Mouse (Mus musculus): ENCODE data around the gene Lrrc51. TPM values are rescaled to one million over a fixed set of nuclear protein-coding genes. Genes with fewer than 3 reads are reported as not detected.

Gene Lrrc51
- polyA plus RNA-seq, 1 experiment from 2014 or later, result 7.0 TPM

DNA sequence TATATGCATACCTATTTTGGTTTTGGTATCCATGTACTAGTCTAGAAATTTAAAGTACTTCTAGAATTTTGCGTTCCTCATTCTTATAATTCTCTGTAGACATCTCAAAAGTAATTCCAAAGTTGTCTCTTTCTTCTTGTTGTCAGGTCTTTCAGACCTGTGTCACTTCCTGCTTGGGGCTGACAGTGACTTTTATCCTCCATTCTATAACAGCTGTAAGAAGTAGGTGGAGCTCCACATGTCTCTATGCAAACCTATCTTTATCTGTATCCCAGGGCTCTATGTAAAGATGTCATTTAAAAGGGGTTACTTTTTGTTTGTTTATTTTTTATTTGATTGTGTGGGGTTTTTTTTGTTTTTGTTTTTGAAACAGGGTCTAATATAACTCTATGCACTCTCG is 29.9 kb upstream of the Lrrc51 start:
- Histone ChIP-seq H3K27ac (replicated peaks) (no peak overlapping the region), H3K4me1 (replicated peaks; ENCODE audit: control insufficient read depth, insufficient read depth) (no peaks in the 10 kb centered on the region), H3K9ac (ENCODE audit: low read length) (no peak overlapping the region), H3K9me3 (ENCODE audit: control insufficient read depth, low read length) (no peaks in the 10 kb centered on the region), H3K4me2 (replicated peaks; ENCODE audit: low read depth) (no peak overlapping the region), H3K4me3 (ENCODE audit: low read depth, low read length) (no peak overlapping the region), H3K27me3 (ENCODE audit: control insufficient read depth, insufficient read depth, low read length) (no peaks in the 10 kb centered on the region), H3K36me3 (ENCODE audit: control insufficient read depth, insufficient read depth, low read length) (no peaks in the 10 kb centered on the region)
- no peak for ATAC-seq (ENCODE audit: low FRiP score, low TSS enrichment)
- DNase-seq (ENCODE audit: low spot score), result no peak
- no peak for TF ChIP-seq CTCF (IDR thresholded peaks at IDR 0.05; ENCODE audit: low read depth)
- no peak for TF ChIP-seq EP300 (optimal IDR thresholded peaks at IDR 0.05)
- 90% methylated on average over 2 of the region's 2 CpGs for WGBS

DNA sequence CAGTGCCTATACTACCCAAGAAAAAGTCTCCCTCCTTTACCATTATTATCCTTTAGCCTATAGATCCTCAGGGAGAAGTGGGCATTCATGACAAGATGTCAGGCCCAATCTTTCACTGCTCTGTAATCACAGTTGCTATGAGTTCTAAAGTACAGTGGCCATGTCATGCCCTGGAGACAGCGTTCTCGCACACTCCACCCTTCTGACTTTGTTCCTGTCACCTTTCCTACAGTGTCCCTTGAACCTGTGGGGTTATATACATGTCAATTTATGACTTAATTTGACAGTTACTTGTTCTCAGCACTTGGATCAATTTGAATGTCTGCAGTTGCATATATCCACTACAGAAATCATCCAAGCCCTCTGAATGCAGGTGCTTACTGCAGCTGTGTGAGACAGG is 29.1 kb upstream of the Lrrc51 start:
- ATAC-seq (ENCODE audit: low FRiP score, low TSS enrichment), result no peak
- 81% methylated on average over 2 of the region's 2 CpGs for WGBS
- TF ChIP-seq EP300 (optimal IDR thresholded peaks at IDR 0.05) (no peak), CTCF (IDR thresholded peaks at IDR 0.05; ENCODE audit: low read depth) (no peak)
- no peak overlapping the region for H3K4me3 ChIP-seq (ENCODE audit: low read depth, low read length)
- DNase-seq (ENCODE audit: low spot score), result no peak
- no peak overlapping the region for H3K9ac ChIP-seq (ENCODE audit: low read length)
- no peaks in the 10 kb centered on the region for H3K27me3 ChIP-seq (ENCODE audit: control insufficient read depth, insufficient read depth, low read length)
- H3K27ac ChIP-seq (replicated peaks), result no peak overlapping the region
- no peak overlapping the region for H3K4me2 ChIP-seq (replicated peaks; ENCODE audit: low read depth)
- H3K9me3 ChIP-seq (ENCODE audit: control insufficient read depth, low read length), result no peaks in the 10 kb centered on the region
- H3K4me1 ChIP-seq (replicated peaks; ENCODE audit: control insufficient read depth, insufficient read depth), result no peaks in the 10 kb centered on the region
- no peaks in the 10 kb centered on the region for H3K36me3 ChIP-seq (ENCODE audit: control insufficient read depth, insufficient read depth, low read length)

DNA sequence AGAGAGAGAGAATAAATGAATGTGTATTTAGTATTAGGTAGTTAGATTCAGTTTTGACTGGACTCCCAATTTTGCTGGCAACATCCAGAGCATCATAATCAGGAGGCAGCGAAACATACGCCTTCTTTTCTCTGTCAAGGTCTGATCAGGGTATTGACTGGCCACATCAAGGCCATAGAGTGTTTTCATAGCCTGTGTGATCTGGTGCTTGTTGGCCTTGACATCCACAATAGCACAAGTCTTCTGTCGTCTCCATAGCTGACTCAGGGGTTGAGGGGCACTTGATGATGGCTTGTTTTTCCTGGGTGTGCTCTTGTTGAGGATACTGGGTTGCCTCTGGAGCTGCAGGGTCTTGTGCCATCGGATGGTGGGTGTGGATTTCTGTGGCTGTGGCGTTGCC is 23.2 kb upstream of the Lrrc51 start:
- no peaks in the 10 kb centered on the region for H3K27me3 ChIP-seq (ENCODE audit: control insufficient read depth, insufficient read depth, low read length)
- no peaks in the 10 kb centered on the region for H3K9me3 ChIP-seq (ENCODE audit: control insufficient read depth, low read length)
- no peaks in the 10 kb centered on the region for H3K36me3 ChIP-seq (ENCODE audit: control insufficient read depth, insufficient read depth, low read length)
- ATAC-seq (ENCODE audit: low FRiP score, low TSS enrichment) (no peak), DNase-seq (ENCODE audit: low spot score) (no peak)
- WGBS, result 88% methylated on average over 5 of the region's 5 CpGs
- no peaks in the 10 kb centered on the region for H3K4me1 ChIP-seq (replicated peaks; ENCODE audit: control insufficient read depth, insufficient read depth)
- no peak for TF ChIP-seq CTCF (IDR thresholded peaks at IDR 0.05; ENCODE audit: low read depth)
- no peak for TF ChIP-seq EP300 (optimal IDR thresholded peaks at IDR 0.05)
- no peak overlapping the region for H3K9ac ChIP-seq (ENCODE audit: low read length)
- no peak overlapping the region for H3K4me2 ChIP-seq (replicated peaks; ENCODE audit: low read depth)
- H3K4me3 ChIP-seq (ENCODE audit: low read depth, low read length), result no peak overlapping the region
- no peak overlapping the region for H3K27ac ChIP-seq (replicated peaks)

DNA sequence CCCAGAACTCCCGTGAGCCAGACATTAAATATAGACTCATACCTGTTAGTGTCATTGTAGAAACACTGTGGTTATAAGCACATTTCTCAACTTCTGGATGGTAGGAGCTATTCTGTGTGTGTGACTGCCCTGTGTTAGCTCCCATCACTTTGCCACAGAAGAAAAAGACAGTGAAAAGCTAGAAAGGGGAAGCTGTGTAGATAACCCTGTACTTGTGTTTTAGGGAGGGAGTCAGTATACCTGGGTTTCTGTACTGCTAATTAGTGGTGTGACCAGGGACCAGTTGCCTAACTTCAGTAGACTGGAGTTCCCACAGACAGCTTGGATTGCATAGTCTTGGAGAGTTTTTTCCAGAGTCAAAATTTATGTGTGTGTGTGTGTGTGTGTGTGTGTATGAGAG is 22.8 kb upstream of the Lrrc51 start:
- Histone ChIP-seq H3K4me1 (replicated peaks; ENCODE audit: control insufficient read depth, insufficient read depth) (no peaks in the 10 kb centered on the region), H3K27ac (replicated peaks) (no peak overlapping the region), H3K9ac (ENCODE audit: low read length) (no peak overlapping the region), H3K4me3 (ENCODE audit: low read depth, low read length) (no peak overlapping the region), H3K9me3 (ENCODE audit: control insufficient read depth, low read length) (no peaks in the 10 kb centered on the region), H3K4me2 (replicated peaks; ENCODE audit: low read depth) (no peak overlapping the region), H3K36me3 (ENCODE audit: control insufficient read depth, insufficient read depth, low read length) (no peaks in the 10 kb centered on the region), H3K27me3 (ENCODE audit: control insufficient read depth, insufficient read depth, low read length) (no peaks in the 10 kb centered on the region)
- TF ChIP-seq CTCF (IDR thresholded peaks at IDR 0.05; ENCODE audit: low read depth) (no peak), EP300 (optimal IDR thresholded peaks at IDR 0.05) (no peak)
- DNase-seq (ENCODE audit: low spot score) (no peak), ATAC-seq (ENCODE audit: low FRiP score, low TSS enrichment) (no peak)
- WGBS, result 78% methylated on average over 1 of the region's 1 CpGs

DNA sequence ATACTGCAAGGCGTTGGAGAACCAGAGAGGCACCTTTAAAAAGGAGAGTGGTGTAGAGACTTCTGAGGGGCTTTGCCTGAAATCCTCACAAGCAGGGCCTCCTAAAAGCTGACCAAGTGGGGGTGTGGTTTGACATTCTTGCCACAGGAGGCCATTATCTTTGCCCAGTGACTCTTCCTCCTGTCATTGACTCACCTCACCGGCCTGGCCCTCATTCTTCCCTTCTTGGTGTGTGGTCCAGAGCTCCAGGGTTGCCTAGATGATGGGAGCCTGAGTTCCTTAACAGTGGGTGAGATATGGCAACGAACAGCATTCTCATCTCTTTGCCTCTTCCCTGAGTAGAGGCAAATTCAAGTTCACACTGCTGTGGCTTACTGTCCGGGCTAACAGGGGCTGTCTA is 22.2 kb upstream of the Lrrc51 start:
- H3K4me2 ChIP-seq (replicated peaks; ENCODE audit: low read depth), result no peak overlapping the region
- H3K27ac ChIP-seq (replicated peaks), result no peak overlapping the region
- ATAC-seq (ENCODE audit: low FRiP score, low TSS enrichment), result no peak
- no peaks in the 10 kb centered on the region for H3K27me3 ChIP-seq (ENCODE audit: control insufficient read depth, insufficient read depth, low read length)
- DNase-seq (ENCODE audit: low spot score), result no peak
- no peaks in the 10 kb centered on the region for H3K36me3 ChIP-seq (ENCODE audit: control insufficient read depth, insufficient read depth, low read length)
- no peak overlapping the region for H3K9ac ChIP-seq (ENCODE audit: low read length)
- 77% methylated on average over 4 of the region's 4 CpGs for WGBS
- no peaks in the 10 kb centered on the region for H3K4me1 ChIP-seq (replicated peaks; ENCODE audit: control insufficient read depth, insufficient read depth)
- no peak for TF ChIP-seq EP300 (optimal IDR thresholded peaks at IDR 0.05)
- TF ChIP-seq CTCF (IDR thresholded peaks at IDR 0.05; ENCODE audit: low read depth), result no peak
- H3K9me3 ChIP-seq (ENCODE audit: control insufficient read depth, low read length), result no peaks in the 10 kb centered on the region
- no peak overlapping the region for H3K4me3 ChIP-seq (ENCODE audit: low read depth, low read length)

DNA sequence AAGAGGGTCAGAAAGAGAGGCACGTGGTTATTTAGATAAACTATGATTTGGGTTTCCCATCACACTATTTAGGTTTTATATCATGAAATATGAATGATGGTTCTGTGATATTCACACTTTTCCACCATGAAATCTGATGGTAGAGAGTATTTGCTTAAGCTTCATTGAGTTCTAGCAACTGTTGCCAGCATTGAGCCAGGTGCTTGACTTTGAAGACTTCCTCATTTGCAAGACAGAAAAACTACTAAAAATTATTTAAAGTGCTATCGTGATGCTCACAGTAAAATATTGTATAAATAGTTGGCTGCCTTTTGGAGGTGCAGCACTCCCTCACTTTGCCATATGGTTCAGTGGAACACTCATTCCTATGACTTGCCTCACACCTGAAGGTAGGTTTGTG is 21.6 kb upstream of the Lrrc51 start:
- TF ChIP-seq CTCF (IDR thresholded peaks at IDR 0.05; ENCODE audit: low read depth), result no peak
- TF ChIP-seq EP300 (optimal IDR thresholded peaks at IDR 0.05), result no peak
- Histone ChIP-seq H3K27me3 (ENCODE audit: control insufficient read depth, insufficient read depth, low read length) (no peaks in the 10 kb centered on the region), H3K4me3 (ENCODE audit: low read depth, low read length) (no peak overlapping the region), H3K4me2 (replicated peaks; ENCODE audit: low read depth) (no peak overlapping the region), H3K27ac (replicated peaks) (no peak overlapping the region), H3K36me3 (ENCODE audit: control insufficient read depth, insufficient read depth, low read length) (no peaks in the 10 kb centered on the region), H3K4me1 (replicated peaks; ENCODE audit: control insufficient read depth, insufficient read depth) (no peaks in the 10 kb centered on the region), H3K9me3 (ENCODE audit: control insufficient read depth, low read length) (no peaks in the 10 kb centered on the region), H3K9ac (ENCODE audit: low read length) (no peak overlapping the region)
- ATAC-seq (ENCODE audit: low FRiP score, low TSS enrichment), result no peak
- no peak for DNase-seq (ENCODE audit: low spot score)
- 73% methylated on average over 2 of the region's 2 CpGs for WGBS
